Mouse (Mus musculus) kidney, adult 2 months (tissue): ENCODE measurements at regions not wholly inside any gene's neighbourhood (a gene's known extent, or its start where the extent isn't known, plus 50 kb on each side); places are given as distances from the start of the nearest gene placed in this dataset.

Source experiments
- CTCF ChIP-seq: fragments of 200-500 bp; conservative IDR thresholded peaks from 2 replicates; pipeline ENCODE4 v1.5.1; 2011; ENCODE audit warnings: low read depth, mild to moderate bottlenecking, control low read depth, low read length, moderate library complexity, mixed read lengths; ENCODE audit not compliant: insufficient read depth, insufficient read length
- POLR2A ChIP-seq: fragments of 200-500 bp; IDR thresholded peaks from one replicate; pipeline ENCODE4 v1.6.1; 2011; ENCODE audit warnings: low read depth, low read length, control low read depth

DNA sequence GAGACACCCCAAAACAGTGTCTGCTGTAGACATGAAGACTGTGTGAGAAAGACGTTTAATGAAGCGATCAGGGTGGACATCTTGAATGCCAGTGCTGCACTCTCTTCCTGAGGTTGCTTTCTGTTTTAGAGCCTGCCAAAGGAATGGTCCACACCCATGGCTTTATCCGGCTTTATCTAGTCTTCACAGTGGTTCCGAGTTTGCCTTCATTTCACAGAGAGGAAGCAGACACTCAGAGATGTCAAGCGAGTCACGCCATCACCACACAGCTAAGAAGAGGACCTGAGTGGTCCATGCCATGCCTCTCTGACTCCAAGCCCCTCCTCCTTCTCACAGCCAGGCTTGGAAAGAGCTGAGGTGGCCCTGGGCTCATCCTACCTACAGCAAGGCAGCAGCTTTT, 182.7 kb downstream of the Matn1 start:
- TF ChIP-seq CTCF (no peak), POLR2A (no peak)
